Mouse (Mus musculus) testis, adult 2 months (tissue): ENCODE results near the gene Rdh13.

ENCODE experiments used
- CTCF ChIP-seq: fragments of 200-500 bp; IDR thresholded peaks from 2 replicates; pipeline ENCODE4 v1.5.1; 2012; ENCODE audit warnings: low read depth, mild to moderate bottlenecking, inconsistent platforms, low read length, moderate library complexity; ENCODE audit not compliant: control insufficient read depth, insufficient read depth, insufficient replicate concordance
- POLR2A ChIP-seq: fragments of 200-500 bp; IDR thresholded peaks from 2 replicates; pipeline ENCODE4 v1.6.1; 2012; ENCODE audit warnings: low read depth, mild to moderate bottlenecking, inconsistent platforms, low read length, moderate library complexity; ENCODE audit not compliant: control insufficient read depth

GRCm38 (mm10) chr7:4447138-4447537, 1.7 kb upstream of the Rdh13 start:
- TF ChIP-seq CTCF (no peak; the same call in 1 of the 2 replicates), POLR2A (no peak)
